Mouse (Mus musculus) forebrain, embryonic 15.5 days (tissue): ENCODE measurements at regions not wholly inside any gene's neighbourhood (a gene's known extent, or its start where the extent isn't known, plus 50 kb on each side); places are given as distances from the start of the nearest gene placed in this dataset.

ENCODE experiments used
- ATAC-seq: fragments of 200-750 bp; cut with Nextera tagmentation; replicated peaks from 2 replicates; pipeline ENCODE4 v1.8.0; 2017; ENCODE audit warnings: mild to moderate bottlenecking, moderate TSS enrichment, moderate library complexity
- H3K27ac ChIP-seq: fragments of 300-500 bp; sonication (generic); replicated peaks from 2 replicates; pipeline ENCODE4 v1.5.1; 2015; ENCODE audit warnings: mild to moderate bottlenecking, inconsistent platforms
- H3K27me3 ChIP-seq: fragments of 300-500 bp; sonication (generic); 2 replicates; pipeline ENCODE4 v1.6.1; 2015; ENCODE audit warnings: inconsistent platforms
- H3K36me3 ChIP-seq: fragments of 300-500 bp; sonication (generic); 2 replicates; pipeline ENCODE4 v1.6.1; 2015; ENCODE audit warnings: mild to moderate bottlenecking, inconsistent platforms
- H3K4me1 ChIP-seq: fragments of 300-500 bp; sonication (generic); 2 replicates; pipeline ENCODE4 v1.6.1; 2015; ENCODE audit warnings: inconsistent platforms
- H3K4me2 ChIP-seq: fragments of 300-500 bp; sonication (generic); replicated peaks from 2 replicates; pipeline ENCODE4 v1.6.1; 2015; ENCODE audit warnings: mild to moderate bottlenecking, inconsistent platforms
- H3K4me3 ChIP-seq: fragments of 300-500 bp; sonication (generic); 2 replicates; pipeline ENCODE4 v1.5.1; 2015; ENCODE audit warnings: mild to moderate bottlenecking, inconsistent platforms
- H3K9ac ChIP-seq: fragments of 300-500 bp; sonication (generic); replicated peaks from 2 replicates; pipeline ENCODE4 v1.6.1; 2015; ENCODE audit warnings: mild to moderate bottlenecking, inconsistent platforms
- H3K9me3 ChIP-seq: fragments of 300-500 bp; sonication (generic); 2 replicates; pipeline ENCODE4 v1.6.1; 2016; ENCODE audit warnings: inconsistent platforms
- WGBS: fragments of 180-500 bp; shearing (Covaris S2); methylation state at CpG from one replicate; pipeline ENCODE4 v1.1.7; 2015; ENCODE audit warnings: mixed read lengths; 5-methylcytosine and 5-hydroxymethylcytosine counted together

GRCm38 (mm10) chr1:52553871-52554270 is 53.4 kb upstream of the Nab1 start:
- H3K9me3 ChIP-seq, result no peaks in the 10 kb centered on the region
- no peaks in the 10 kb centered on the region for H3K36me3 ChIP-seq
- no peaks in the 10 kb centered on the region for H3K27me3 ChIP-seq
- peaks cover 6% of the 10 kb centered on the region; the same call in 1 of the 2 replicates for H3K4me1 ChIP-seq
- 67% methylated on average over 4 of the region's 4 CpGs for WGBS
- no peak overlapping the region for H3K4me2 ChIP-seq
- ATAC-seq, result peak; percentile 53
- H3K9ac ChIP-seq, result no peak overlapping the region
- no peak overlapping the region for H3K4me3 ChIP-seq
- no peak overlapping the region for H3K27ac ChIP-seq

- Histone ChIP-seq H3K36me3 (no peaks in the 10 kb centered on the region), H3K4me3 (no peak overlapping the region), H3K9me3 (no peaks in the 10 kb centered on the region), H3K4me1 (no peaks in the 10 kb centered on the region), H3K27ac (no peak overlapping the region), H3K4me2 (no peak overlapping the region), H3K9ac (no peak overlapping the region), H3K27me3 (no peaks in the 10 kb centered on the region)
- WGBS, result 49% methylated on average over 6 of the region's 6 CpGs
- ATAC-seq, result no peak
These were observed 64.7 kb upstream of the Nemp2 start for GRCm38 (mm10) chr1:52565812-52566211.

- no peaks in the 10 kb centered on the region for H3K9me3 ChIP-seq
- H3K27me3 ChIP-seq, result no peaks in the 10 kb centered on the region
- H3K36me3 ChIP-seq, result no peaks in the 10 kb centered on the region
- no peak for ATAC-seq
- no peak overlapping the region for H3K9ac ChIP-seq
- no peak overlapping the region for H3K4me2 ChIP-seq
- H3K4me3 ChIP-seq, result no peak overlapping the region
- no peak overlapping the region for H3K27ac ChIP-seq
- WGBS, result 73% methylated on average over 5 of the region's 5 CpGs
- no peaks in the 10 kb centered on the region for H3K4me1 ChIP-seq
These were observed 58.8 kb upstream of the Nemp2 start for GRCm38 (mm10) chr1:52571674-52572073.

- H3K36me3 ChIP-seq, result no peaks in the 10 kb centered on the region
- H3K27ac ChIP-seq, result peak overlapping the region; percentile 84
- WGBS, result 56% methylated on average over 5 of the region's 5 CpGs
- H3K4me3 ChIP-seq, result no peak overlapping the region
- H3K27me3 ChIP-seq, result no peaks in the 10 kb centered on the region
- peak; percentile 92 for ATAC-seq
- H3K9me3 ChIP-seq, result no peaks in the 10 kb centered on the region
- peaks cover 17% of the 10 kb centered on the region for H3K4me1 ChIP-seq
- H3K9ac ChIP-seq, result no peak overlapping the region
- H3K4me2 ChIP-seq, result no peak overlapping the region
These were observed 52.0 kb upstream of the Nemp2 start for GRCm38 (mm10) chr1:52578298-52579056.

- no peak for ATAC-seq
- 81% methylated on average over 4 of the region's 4 CpGs for WGBS
These were observed 50.2 kb upstream of the Nemp2 start for GRCm38 (mm10) chr1:52580132-52580896.

More at GRCm38 (mm10) chr1:52580132-52580896, 50.2 kb upstream of the Nemp2 start:
- Histone ChIP-seq H3K27ac (no peak overlapping the region), H3K4me2 (no peak overlapping the region), H3K4me3 (no peak overlapping the region), H3K9ac (no peak overlapping the region), H3K9me3 (no peaks in the 10 kb centered on the region), H3K4me1 (peaks cover 17% of the 10 kb centered on the region), H3K27me3 (no peaks in the 10 kb centered on the region), H3K36me3 (no peaks in the 10 kb centered on the region)
